Mouse (Mus musculus) stomach, embryonic 14.5 days (tissue): ENCODE results near the gene Esrrb. TPM values are rescaled to one million over a fixed set of nuclear protein-coding genes. Genes with fewer than 3 reads are reported as not detected.

ENCODE experiments used
- ATAC-seq: fragments of 200-750 bp; cut with Nextera tagmentation; 2 replicates; pipeline ENCODE4 v1.8.0; 2017; ENCODE audit warnings: low read depth, moderate TSS enrichment; ENCODE audit not compliant: insufficient number of reproducible peaks, insufficient read depth, low FRiP score
- H3K27ac ChIP-seq: fragments of 300-500 bp; sonication (generic); 2 replicates; pipeline ENCODE4 v1.5.1; 2014; ENCODE audit warnings: mild to moderate bottlenecking, low read length, moderate library complexity, mixed read lengths
- H3K27me3 ChIP-seq: fragments of 300-500 bp; sonication (generic); 2 replicates; pipeline ENCODE4 v1.6.1; 2014; ENCODE audit warnings: low read length, control low read depth, mixed read lengths; ENCODE audit not compliant: control insufficient read depth, insufficient read depth
- H3K36me3 ChIP-seq: fragments of 300-500 bp; sonication (generic); 2 replicates; pipeline ENCODE4 v1.6.1; 2014; ENCODE audit warnings: mild to moderate bottlenecking, control low read depth, low read length, moderate library complexity, mixed read lengths; ENCODE audit not compliant: control insufficient read depth, insufficient read depth
- H3K4me1 ChIP-seq: fragments of 300-500 bp; sonication (generic); 2 replicates; pipeline ENCODE4 v1.6.1; 2014; ENCODE audit warnings: low read length, control low read depth, mixed read lengths; ENCODE audit not compliant: control insufficient read depth, insufficient read depth
- H3K4me2 ChIP-seq: fragments of 300-500 bp; sonication (generic); replicated peaks from 2 replicates; pipeline ENCODE4 v1.6.1; 2014; ENCODE audit warnings: low read depth, low read length, control low read depth
- H3K4me3 ChIP-seq: fragments of 300-500 bp; sonication (generic); 2 replicates; pipeline ENCODE4 v1.5.1; 2014; ENCODE audit warnings: low read depth, low read length, control low read depth
- H3K9ac ChIP-seq: fragments of 300-500 bp; sonication (generic); replicated peaks from 2 replicates; pipeline ENCODE4 v1.6.1; 2014; ENCODE audit warnings: low read depth, mild to moderate bottlenecking, control low read depth, low read length, moderate library complexity, mixed read lengths
- H3K9me3 ChIP-seq: fragments of 300-500 bp; sonication (generic); 2 replicates; pipeline ENCODE4 v1.6.1; 2016; ENCODE audit warnings: low read depth, low read length, control low read depth; ENCODE audit not compliant: control insufficient read depth
- WGBS: fragments of 180-500 bp; shearing (Covaris S2); extraction: QIAGEN DNeasy Blood & Tissue Kit; methylation state at CpG from one replicate; pipeline ENCODE4 v1.1.7; 2014; 5-methylcytosine and 5-hydroxymethylcytosine counted together
- polyA plus RNA-seq: library from polyadenylated mRNA; unstranded; fragments of >200 nt; fragmentation: Nextera tagmentation; extraction: Ambion mirVana; gene quantifications from 2 replicates; pipeline ENCODE4 v1.2.1, GENCODE M21; 2014

Gene Esrrb
- polyA plus RNA-seq, 1 experiment from 2014 or later = 0.22 TPM

- Histone ChIP-seq H3K4me2 (no peak overlapping the region), H3K27ac (no peak overlapping the region), H3K4me3 (no peak overlapping the region), H3K9me3 (no peaks in the 10 kb centered on the region), H3K4me1 (no peaks in the 10 kb centered on the region), H3K9ac (no peak overlapping the region), H3K27me3 (no peaks in the 10 kb centered on the region), H3K36me3 (no peaks in the 10 kb centered on the region)
- no peak for ATAC-seq
- 77% methylated on average over 5 of the region's 5 CpGs for WGBS
Observed at GRCm38 (mm10) chr12:86565996-86566395, 205.1 kb downstream of the Esrrb start.

Other genes with a start within 250 kb of the Esrrb start
- 19.0 and 19.6 TPM in 2 replicates for gene Gpatch2l, start 119.3 kb upstream of the Esrrb start, polyA plus RNA-seq